ENCODE assay signal across 24 mouse cellular contexts in the genomic region with DNA sequence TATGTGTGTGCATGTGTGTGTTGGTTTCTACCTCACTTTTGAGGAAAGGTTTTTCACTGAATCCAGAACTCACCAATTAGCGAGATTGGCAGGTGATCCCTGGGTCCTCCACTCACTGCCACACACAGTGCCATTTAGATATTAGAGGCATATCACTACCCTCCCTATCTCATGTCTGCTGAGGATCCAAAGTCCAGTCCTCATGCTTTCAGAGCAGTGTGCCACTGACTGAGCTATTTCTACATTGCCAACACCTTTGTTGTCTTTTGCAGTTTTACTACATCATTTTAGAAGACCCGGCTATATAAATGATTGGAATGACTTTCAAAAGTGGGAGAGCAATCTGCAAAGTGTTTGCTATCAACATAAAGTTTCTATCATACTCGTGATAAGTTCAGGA.
DNase-seq lines count a peak whose midpoint lies in the region; ATAC-seq lines count a peak whose summit lies in the region.
"Had no signal": no experiment of that assay in that cellular context is flagged by ENCODE, and none has a peak within 500 bp of the region (broad histone marks: within the 10 kb centered on the region; RNA-seq: fewer than 3 reads in every experiment).

No protein-coding gene starts in this region.

- no peak overlapping the region for H3K27ac ChIP-seq in intestine, embryonic 14.5 days (ENCODE audit: low read depth)
- no peak overlapping the region for H3K27ac ChIP-seq in intestine, embryonic 15.5 days
- H3K27ac ChIP-seq: embryonic facial prominence, embryonic 10.5 days; embryonic facial prominence, embryonic 13.5 days; forebrain, embryonic 12.5 days; forebrain, embryonic 15.5 days; heart, adult 2 months; heart, embryonic 10.5 days; hindbrain, embryonic 12.5 days; hindbrain, embryonic 15.5 days had no signal

- no peak for DNase-seq in intestine, embryonic 14.5 days (ENCODE audit: low spot score)
- DNase-seq in large intestine, adult 2 months (ENCODE audit: low read depth, low spot score): peak; percentile 66
- no peak for DNase-seq in lung, postnatal 25 days (ENCODE audit: low spot score)
- no peak for DNase-seq in lung, adult 18-20 months
- DNase-seq in layer of hippocampus, adult 18-20 months (ENCODE audit: low spot score in 2 of 2): no peak
- DNase-seq: adrenal gland, adult 2 months; adrenal gland, postnatal 14 days; cerebellum, adult 11 months; cerebellum, adult 2 months; cerebellum, adult 9-11 months; cerebellum, postnatal 25 days; embryo, embryonic 11 days; gastrocnemius, postnatal 25 days; heart, adult 2 months had no signal

- 62% methylated on average over 3 of the region's 3 CpGs for WGBS in intestine, embryonic 14.5 days
- WGBS in intestine, embryonic 15.5 days: 61% methylated on average over 3 of the region's 3 CpGs
- 21% methylated on average over 3 of the region's 3 CpGs for WGBS in large intestine, adult 2 months

- no peaks in the 10 kb centered on the region for H3K36me3 ChIP-seq in intestine, embryonic 14.5 days (ENCODE audit: control insufficient read depth, insufficient read depth, low read length)
- no peaks in the 10 kb centered on the region for H3K36me3 ChIP-seq in intestine, embryonic 15.5 days
- H3K36me3 ChIP-seq: embryonic facial prominence, embryonic 10.5 days; embryonic facial prominence, embryonic 13.5 days; forebrain, embryonic 12.5 days; forebrain, embryonic 15.5 days; heart, embryonic 10.5 days; hindbrain, embryonic 12.5 days; hindbrain, embryonic 15.5 days had no signal

- no peak overlapping the region for H3K4me2 ChIP-seq in intestine, embryonic 14.5 days (ENCODE audit: low read length)
- H3K4me2 ChIP-seq in intestine, embryonic 15.5 days (replicated peaks): no peak overlapping the region
- H3K4me2 ChIP-seq: embryonic facial prominence, embryonic 13.5 days; forebrain, embryonic 12.5 days; forebrain, embryonic 15.5 days; hindbrain, embryonic 12.5 days; hindbrain, embryonic 15.5 days had no signal

- H3K27me3 ChIP-seq in intestine, embryonic 14.5 days (replicated peaks; ENCODE audit: control insufficient read depth, insufficient read depth, low read length): no peaks in the 10 kb centered on the region
- no peaks in the 10 kb centered on the region for H3K27me3 ChIP-seq in intestine, embryonic 15.5 days (replicated peaks)
- H3K27me3 ChIP-seq: embryonic facial prominence, embryonic 13.5 days; forebrain, embryonic 12.5 days; forebrain, embryonic 15.5 days; hindbrain, embryonic 12.5 days; hindbrain, embryonic 15.5 days had no signal

- H3K4me3 ChIP-seq in intestine, embryonic 14.5 days (ENCODE audit: low read depth, low read length): no peak overlapping the region
- H3K4me3 ChIP-seq in intestine, embryonic 15.5 days (replicated peaks): no peak overlapping the region
- H3K4me3 ChIP-seq: embryonic facial prominence, embryonic 10.5 days; embryonic facial prominence, embryonic 13.5 days; erythroblast, embryonic 14.5 days; forebrain, embryonic 12.5 days; forebrain, embryonic 15.5 days; heart, adult 2 months; heart, embryonic 10.5 days; hindbrain, embryonic 12.5 days; hindbrain, embryonic 15.5 days had no signal

- no peaks in the 10 kb centered on the region for H3K9me3 ChIP-seq in intestine, embryonic 14.5 days (ENCODE audit: control insufficient read depth, low read length)
- no peaks in the 10 kb centered on the region for H3K9me3 ChIP-seq in intestine, embryonic 15.5 days
- H3K9me3 ChIP-seq: embryonic facial prominence, embryonic 10.5 days; embryonic facial prominence, embryonic 13.5 days; forebrain, embryonic 12.5 days; forebrain, embryonic 15.5 days; heart, embryonic 10.5 days; hindbrain, embryonic 12.5 days; hindbrain, embryonic 15.5 days had no signal

- H3K9ac ChIP-seq in intestine, embryonic 14.5 days (ENCODE audit: low read length): no peak overlapping the region
- no peak overlapping the region for H3K9ac ChIP-seq in intestine, embryonic 15.5 days
- H3K9ac ChIP-seq: embryonic facial prominence, embryonic 13.5 days; forebrain, embryonic 12.5 days; forebrain, embryonic 15.5 days; hindbrain, embryonic 12.5 days; hindbrain, embryonic 15.5 days had no signal

- no peaks in the 10 kb centered on the region for H3K4me1 ChIP-seq in intestine, embryonic 14.5 days (replicated peaks; ENCODE audit: control insufficient read depth, insufficient read depth, low read length)
- H3K4me1 ChIP-seq in intestine, embryonic 15.5 days (replicated peaks): no peaks in the 10 kb centered on the region
- H3K4me1 ChIP-seq: embryonic facial prominence, embryonic 10.5 days; embryonic facial prominence, embryonic 13.5 days; forebrain, embryonic 12.5 days; forebrain, embryonic 15.5 days; heart, embryonic 10.5 days; hindbrain, embryonic 12.5 days; hindbrain, embryonic 15.5 days had no signal

- ATAC-seq in intestine, embryonic 14.5 days (replicated peaks; ENCODE audit: low FRiP score, low TSS enrichment, low read depth): peak; percentile 75; the same call in 1 of the 2 replicates
- ATAC-seq in intestine, embryonic 15.5 days: peak; percentile 96
- ATAC-seq: CD4-positive, CD25-positive, alpha-beta regulatory T cell, adult 4 months; forebrain, embryonic 15.5 days had no signal
